13 mouse cellular contexts compared by ENCODE assay signal in genomic region chr5:49876240-49876639, GRCm38 (mm10).
A peak's percentile ranks its signal among the peaks of the same experiment; 100 is the strongest.
DNase-seq lines count a peak whose midpoint lies in the region; ATAC-seq and TF ChIP-seq lines count a peak whose summit lies in the region.
"Had no signal": no experiment of that assay in that cellular context is flagged by ENCODE, and none has a peak within 500 bp of the region (broad histone marks: within the 10 kb centered on the region; RNA-seq: fewer than 3 reads in every experiment).

No protein-coding gene starts in this region.

- DNase-seq in embryonic facial prominence, embryonic 11.5 days (ENCODE audit: low spot score): no peak
- no peak for DNase-seq in embryonic facial prominence, embryonic 10.5 days (ENCODE audit: low spot score)
- DNase-seq in stomach, postnatal 0 days (ENCODE audit: low spot score): no peak
- DNase-seq in liver, embryonic 13.5 days: peak; percentile 45
- peak; percentile 23 for DNase-seq in yolk sac, embryonic 10.5 days (ENCODE audit: low spot score)
- no peak for DNase-seq in retina, postnatal 1 day
- no peak for DNase-seq in cerebellum, adult 9-10 months
- DNase-seq: kidney, adult 18-20 months; left cerebral cortex, postnatal 4 days; thymus, postnatal 25 days had no signal

- no peak overlapping the region for H3K9ac ChIP-seq in embryonic facial prominence, embryonic 11.5 days (replicated peaks; ENCODE audit: low read length)
- no peak overlapping the region for H3K9ac ChIP-seq in stomach, embryonic 14.5 days (replicated peaks; ENCODE audit: low read depth, low read length)
- no peak overlapping the region for H3K9ac ChIP-seq in stomach, postnatal 0 days (ENCODE audit: low read length)
- no peak overlapping the region for H3K9ac ChIP-seq in liver, embryonic 13.5 days

- H3K36me3 ChIP-seq in embryonic facial prominence, embryonic 11.5 days (replicated peaks; ENCODE audit: control insufficient read depth, insufficient read depth, low read depth, low read length): no peaks in the 10 kb centered on the region
- H3K36me3 ChIP-seq in embryonic facial prominence, embryonic 10.5 days (replicated peaks): no peaks in the 10 kb centered on the region
- H3K36me3 ChIP-seq in stomach, embryonic 14.5 days (ENCODE audit: control insufficient read depth, insufficient read depth, low read length): no peaks in the 10 kb centered on the region
- no peaks in the 10 kb centered on the region for H3K36me3 ChIP-seq in stomach, postnatal 0 days (ENCODE audit: control insufficient read depth, insufficient read depth, low read length)
- no peaks in the 10 kb centered on the region for H3K36me3 ChIP-seq in liver, embryonic 13.5 days

- H3K4me1 ChIP-seq in embryonic facial prominence, embryonic 11.5 days (ENCODE audit: control insufficient read depth, insufficient read depth, low read length): no peaks in the 10 kb centered on the region
- H3K4me1 ChIP-seq in embryonic facial prominence, embryonic 10.5 days: 0 out of 2 replicates have a peak, but pooled peaks cover 3% of the 10 kb centered on the region
- H3K4me1 ChIP-seq in stomach, embryonic 14.5 days (ENCODE audit: control insufficient read depth, insufficient read depth, low read length): no peaks in the 10 kb centered on the region
- H3K4me1 ChIP-seq in stomach, postnatal 0 days (replicated peaks; ENCODE audit: control insufficient read depth, insufficient read depth): no peaks in the 10 kb centered on the region
- peaks cover 13% of the 10 kb centered on the region for H3K4me1 ChIP-seq in liver, embryonic 13.5 days (replicated peaks)

- peak; percentile 62; the same call in 1 of the 2 replicates for ATAC-seq in embryonic facial prominence, embryonic 11.5 days (replicated peaks; ENCODE audit: insufficient number of reproducible peaks, low FRiP score, low TSS enrichment, low read depth)
- 0 out of 2 replicates have a peak, but pooled peaks have one; percentile 37 for ATAC-seq in stomach, embryonic 14.5 days (ENCODE audit: insufficient number of reproducible peaks, insufficient read depth, low FRiP score, low read depth)
- no peak for ATAC-seq in stomach, postnatal 0 days (ENCODE audit: low FRiP score, low TSS enrichment)
- peak; percentile 94 for ATAC-seq in liver, embryonic 13.5 days (ENCODE audit: low read depth)
- ATAC-seq: activated CD4-positive, CD25-positive, alpha-beta regulatory T cell, adult 4 months had no signal

- no peak for TF ChIP-seq CTCF in stomach, postnatal 0 days (IDR thresholded peaks at IDR 0.05; ENCODE audit: low read depth)

- no peak overlapping the region for H3K4me3 ChIP-seq in embryonic facial prominence, embryonic 11.5 days (ENCODE audit: low read depth, low read length)
- H3K4me3 ChIP-seq in embryonic facial prominence, embryonic 10.5 days: no peak overlapping the region
- no peak overlapping the region for H3K4me3 ChIP-seq in stomach, embryonic 14.5 days (ENCODE audit: low read depth, low read length)
- H3K4me3 ChIP-seq in stomach, postnatal 0 days (ENCODE audit: low read depth, low read length): no peak overlapping the region
- H3K4me3 ChIP-seq in liver, embryonic 13.5 days (replicated peaks): no peak overlapping the region
- H3K4me3 ChIP-seq: layer of hippocampus, adult 2 months had no signal

- WGBS in embryonic facial prominence, embryonic 11.5 days: 17% methylated on average over 1 of the region's 1 CpGs
- WGBS in embryonic facial prominence, embryonic 10.5 days: 10% methylated on average over 1 of the region's 1 CpGs
- 50% methylated on average over 1 of the region's 1 CpGs for WGBS in stomach, embryonic 14.5 days
- 17% methylated on average over 1 of the region's 1 CpGs for WGBS in stomach, postnatal 0 days
- WGBS in liver, embryonic 13.5 days (ENCODE audit: insufficient replicate concordance): 14% methylated on average over 1 of the region's 1 CpGs

- H3K27ac ChIP-seq in embryonic facial prominence, embryonic 11.5 days (replicated peaks; ENCODE audit: low read depth, low read length): no peak overlapping the region
- no peak overlapping the region for H3K27ac ChIP-seq in embryonic facial prominence, embryonic 10.5 days (replicated peaks)
- H3K27ac ChIP-seq in stomach, embryonic 14.5 days (ENCODE audit: low read length): no peak overlapping the region
- no peak overlapping the region for H3K27ac ChIP-seq in stomach, postnatal 0 days (replicated peaks)
- no peak overlapping the region for H3K27ac ChIP-seq in liver, embryonic 13.5 days
- H3K27ac ChIP-seq: layer of hippocampus, adult 2 months had no signal

- H3K27me3 ChIP-seq in embryonic facial prominence, embryonic 11.5 days (ENCODE audit: control insufficient read depth, insufficient read depth, low read length): no peaks in the 10 kb centered on the region
- H3K27me3 ChIP-seq in embryonic facial prominence, embryonic 10.5 days (replicated peaks; ENCODE audit: low read depth, poor library complexity, severe bottlenecking): no peaks in the 10 kb centered on the region
- H3K27me3 ChIP-seq in stomach, embryonic 14.5 days (ENCODE audit: control insufficient read depth, insufficient read depth, low read length): no peaks in the 10 kb centered on the region
- no peaks in the 10 kb centered on the region for H3K27me3 ChIP-seq in stomach, postnatal 0 days (ENCODE audit: control insufficient read depth, insufficient read depth, low read length)
- H3K27me3 ChIP-seq in liver, embryonic 13.5 days: no peaks in the 10 kb centered on the region

- H3K4me2 ChIP-seq in embryonic facial prominence, embryonic 11.5 days (ENCODE audit: low read depth, low read length): no peak overlapping the region
- H3K4me2 ChIP-seq in stomach, embryonic 14.5 days (replicated peaks; ENCODE audit: low read depth, low read length): no peak overlapping the region
- no peak overlapping the region for H3K4me2 ChIP-seq in stomach, postnatal 0 days (replicated peaks; ENCODE audit: low read depth)
- H3K4me2 ChIP-seq in liver, embryonic 13.5 days: no peak overlapping the region

- no peaks in the 10 kb centered on the region for H3K9me3 ChIP-seq in embryonic facial prominence, embryonic 11.5 days (replicated peaks; ENCODE audit: control insufficient read depth, low read length)
- no peaks in the 10 kb centered on the region for H3K9me3 ChIP-seq in embryonic facial prominence, embryonic 10.5 days
- H3K9me3 ChIP-seq in stomach, embryonic 14.5 days (ENCODE audit: control insufficient read depth, low read depth, low read length): no peaks in the 10 kb centered on the region
- no peaks in the 10 kb centered on the region for H3K9me3 ChIP-seq in stomach, postnatal 0 days (ENCODE audit: control insufficient read depth, low read length)
- H3K9me3 ChIP-seq in liver, embryonic 13.5 days (replicated peaks): no peaks in the 10 kb centered on the region

- no peak for TF ChIP-seq EP300 in stomach, postnatal 0 days (optimal IDR thresholded peaks at IDR 0.05)

Comparison
In these comparisons a context has a peak if more than half of its experiments do, and no peak if none do; other contexts are left out.
1. DNase-seq: peak in liver, embryonic 13.5 days (single experiment) and yolk sac, embryonic 10.5 days (single experiment); none in embryonic facial prominence, embryonic 11.5 days (single experiment), embryonic facial prominence, embryonic 10.5 days (single experiment), stomach, postnatal 0 days (single experiment), retina, postnatal 1 day (single experiment) and cerebellum, adult 9-10 months (single experiment).